Mouse (Mus musculus) cerebellum, adult (tissue): Measurements from ENCODE around the gene Esrp2.
A peak's percentile ranks its signal among the peaks of the same experiment; 100 is the strongest.

Source experiments
- ATAC-seq: cut with Nextera tagmentation; 2 replicates; pipeline ENCODE4 v1.9.2; 2017; ENCODE audit warnings: mild to moderate bottlenecking, moderate library complexity, mixed read lengths; ENCODE audit not compliant: insufficient number of reproducible peaks, low FRiP score, low TSS enrichment

The Esrp2 gene

GRCm38 (mm10) chr8:106149025-106149424 is 12.3 kb upstream of the Esrp2 start:
- no peak for ATAC-seq

DNA sequence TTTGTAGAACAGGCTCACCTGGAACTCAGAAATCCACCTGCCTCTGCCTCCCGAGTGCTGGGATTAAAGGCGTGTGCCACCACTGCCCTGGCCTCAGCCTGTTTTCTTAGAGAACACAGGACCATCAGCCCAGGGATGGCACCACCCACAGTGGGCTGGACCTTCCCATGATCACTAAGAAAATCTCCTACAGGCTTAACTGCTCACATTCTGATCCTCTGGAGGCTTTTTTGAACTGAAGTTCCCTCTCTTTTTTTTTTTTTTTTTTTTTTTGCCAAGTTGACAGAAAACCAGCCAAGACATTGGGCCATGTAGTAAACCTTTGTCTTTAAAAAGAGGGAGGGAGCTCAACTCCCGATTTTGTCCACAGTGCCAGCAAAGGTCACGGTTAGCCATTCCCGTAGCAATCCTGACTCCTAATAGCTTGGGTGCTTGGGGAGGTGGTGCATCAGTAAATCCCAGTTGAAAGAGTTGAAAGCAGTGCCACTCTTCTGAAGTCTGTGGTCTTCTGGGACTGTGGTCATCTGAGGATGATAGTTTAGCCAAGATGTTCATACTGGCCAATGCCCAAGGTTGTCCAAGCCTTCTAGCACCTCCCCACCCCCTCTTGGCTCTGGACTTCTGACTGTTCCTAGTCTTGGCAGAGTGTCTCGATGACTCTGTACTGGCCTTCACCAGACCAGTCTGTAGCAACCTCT is 11.2 kb upstream of the Esrp2 start:
- no peak for ATAC-seq

DNA sequence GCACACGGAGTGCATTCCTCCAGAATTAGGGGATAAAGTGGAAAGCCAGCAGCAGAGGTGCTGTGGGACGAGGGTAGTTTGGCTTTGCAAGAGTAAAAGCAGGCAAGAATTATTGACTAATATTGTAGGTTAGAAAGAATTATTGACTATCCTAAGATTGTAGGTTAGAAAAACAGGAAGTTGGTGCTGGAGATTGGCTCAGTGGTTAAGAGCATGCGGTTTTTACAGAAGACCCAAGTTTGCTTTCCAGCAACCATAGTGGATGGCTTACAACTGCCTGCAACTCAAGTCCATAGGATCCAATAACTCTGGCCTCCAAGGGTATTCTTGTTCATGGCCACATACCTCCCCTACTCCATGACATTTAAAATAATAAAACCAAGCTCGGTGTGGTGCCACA is 9.2 kb upstream of the Esrp2 start:
- ATAC-seq, result no peak

DNA sequence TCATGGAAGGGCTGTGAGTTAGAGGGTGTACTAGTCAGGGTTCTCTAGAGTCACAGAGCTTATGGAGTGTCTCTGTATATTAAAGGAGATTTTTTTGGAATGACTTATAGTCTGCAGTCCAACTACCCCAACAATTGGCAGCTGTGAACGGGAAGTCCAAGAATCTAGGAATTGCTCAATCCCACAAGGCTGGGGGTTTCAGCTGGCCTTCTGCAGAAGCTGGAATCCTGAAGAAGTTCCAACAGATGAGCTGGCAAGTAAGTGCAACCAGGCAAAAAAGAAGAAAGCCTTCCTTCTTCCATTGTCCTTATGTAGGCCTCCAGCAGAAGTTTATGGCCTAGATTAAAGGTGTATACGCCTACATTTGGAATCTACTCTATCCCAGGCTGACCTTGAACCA is 8.6 kb upstream of the Esrp2 start:
- ATAC-seq, result no peak

GRCm38 (mm10) chr8:106140769-106141168 is 4.0 kb upstream of the Esrp2 start:
- peak; percentile 70 for ATAC-seq

DNA sequence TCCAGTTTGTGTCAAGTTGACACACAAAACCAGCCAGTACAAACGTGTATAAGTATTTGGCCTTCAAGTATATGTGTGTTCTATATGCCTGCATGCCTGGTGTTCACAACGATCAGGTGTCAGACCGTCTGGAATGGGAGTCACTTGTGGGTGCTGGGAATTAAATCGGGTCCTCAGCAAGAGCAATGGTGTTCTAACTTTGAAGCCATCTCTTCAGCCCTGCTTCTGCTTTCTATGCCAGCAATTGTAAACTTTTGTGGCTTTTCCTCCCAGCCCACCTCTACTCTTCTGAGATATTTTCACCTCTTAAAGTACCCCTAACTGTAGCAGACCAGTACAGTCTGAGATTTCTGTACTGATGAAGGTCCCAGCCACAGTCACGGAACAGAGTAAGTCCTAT is 3.4 kb upstream of the Esrp2 start:
- no peak for ATAC-seq

GRCm38 (mm10) chr8:106138616-106139015 is 1.8 kb upstream of the Esrp2 start:
- no peak for ATAC-seq

DNA sequence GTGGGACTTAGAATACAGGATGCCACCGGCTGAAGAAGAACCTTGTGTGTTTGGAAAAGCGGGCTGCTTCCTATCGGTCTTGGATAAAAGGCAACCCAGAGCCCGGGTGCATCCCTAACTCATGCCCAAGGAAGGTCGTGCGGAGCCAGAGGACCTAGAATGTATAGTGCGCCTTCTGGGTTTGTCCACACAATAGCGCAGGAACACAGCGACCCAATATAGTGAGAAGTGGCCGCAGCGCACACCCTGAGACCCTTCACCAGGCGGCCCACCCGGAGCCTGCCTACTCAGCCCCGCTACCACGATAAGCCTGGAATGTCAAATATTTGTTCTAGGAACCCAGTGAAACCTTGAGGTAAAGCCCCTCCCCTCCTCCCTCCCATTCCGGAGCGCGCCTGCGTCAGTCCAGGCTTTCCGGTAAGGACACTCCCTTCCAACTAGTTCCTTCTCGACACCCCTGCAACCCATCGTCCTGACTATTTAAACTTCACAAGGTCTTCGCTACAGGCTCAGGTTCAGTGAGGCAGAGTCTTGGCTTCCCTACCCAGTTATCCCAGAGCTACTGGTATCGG is 1.2 kb upstream of the Esrp2 start:
- ATAC-seq, result no peak

GRCm38 (mm10) chr8:106137218-106137905 is 588 bp upstream of the Esrp2 start:
- no peak for ATAC-seq

- no peak for ATAC-seq
Measured at GRCm38 (mm10) chr8:106135672-106136071, 1.1 kb downstream of the Esrp2 start.

DNA sequence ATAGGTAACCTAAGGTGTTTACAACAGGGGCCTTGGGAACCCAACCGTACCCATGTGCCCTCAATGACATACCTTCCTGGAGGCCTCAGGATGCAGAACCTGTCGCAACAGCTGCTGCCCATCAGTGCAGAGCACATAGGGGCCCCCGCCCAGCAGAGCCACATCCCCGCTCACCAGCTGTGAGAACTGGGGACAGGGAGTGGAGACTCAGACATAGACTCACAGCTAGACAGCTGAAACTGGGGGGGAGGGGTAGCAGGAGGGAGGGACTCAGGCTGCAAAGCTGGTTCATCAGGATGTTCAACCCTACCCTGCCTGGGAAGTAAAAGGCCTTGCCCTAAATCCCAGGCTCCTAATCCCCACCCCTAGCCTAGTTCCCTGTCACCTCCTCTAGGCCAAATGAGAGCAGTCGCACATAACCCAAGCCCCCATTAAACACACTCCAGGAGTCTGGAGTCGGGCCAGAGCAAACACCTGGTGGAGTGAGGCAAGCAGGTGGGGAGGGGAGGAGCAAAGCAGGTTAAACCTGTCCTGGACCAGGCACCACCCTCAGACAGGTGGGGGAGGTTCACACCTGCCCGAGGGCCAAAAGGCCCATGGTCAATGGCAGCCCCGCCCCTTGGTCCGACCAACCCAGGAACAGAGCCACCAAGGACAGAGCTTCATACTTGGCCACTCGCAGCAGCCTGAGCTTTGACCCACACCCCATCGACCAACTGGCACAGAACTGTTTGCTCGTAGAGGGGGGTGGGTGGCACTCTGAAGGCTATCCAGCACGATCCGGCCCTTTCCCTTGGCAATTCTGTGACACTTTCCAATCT is 1.8 kb downstream of the Esrp2 start:
- no peak for ATAC-seq

DNA sequence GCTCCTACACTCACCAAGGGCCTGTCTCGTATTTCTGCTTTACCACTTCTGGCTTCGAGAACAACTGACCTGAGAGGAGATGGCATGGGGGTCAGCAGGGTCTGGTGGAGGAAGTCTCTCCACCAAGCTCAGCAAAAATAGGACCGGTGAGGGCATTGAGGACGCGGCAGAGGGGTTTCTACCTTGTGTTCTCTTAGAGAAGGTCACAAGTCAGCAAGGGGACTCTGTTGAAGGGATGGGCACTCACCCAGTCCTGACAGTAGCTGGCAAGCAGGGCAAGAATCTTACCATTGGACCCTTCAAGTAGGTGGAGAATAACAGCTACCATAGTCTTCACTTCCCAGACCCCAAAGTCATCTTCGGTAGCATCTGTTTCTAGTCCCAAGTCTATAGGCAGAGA is 2.8 kb downstream of the Esrp2 start:
- no peak for ATAC-seq

DNA sequence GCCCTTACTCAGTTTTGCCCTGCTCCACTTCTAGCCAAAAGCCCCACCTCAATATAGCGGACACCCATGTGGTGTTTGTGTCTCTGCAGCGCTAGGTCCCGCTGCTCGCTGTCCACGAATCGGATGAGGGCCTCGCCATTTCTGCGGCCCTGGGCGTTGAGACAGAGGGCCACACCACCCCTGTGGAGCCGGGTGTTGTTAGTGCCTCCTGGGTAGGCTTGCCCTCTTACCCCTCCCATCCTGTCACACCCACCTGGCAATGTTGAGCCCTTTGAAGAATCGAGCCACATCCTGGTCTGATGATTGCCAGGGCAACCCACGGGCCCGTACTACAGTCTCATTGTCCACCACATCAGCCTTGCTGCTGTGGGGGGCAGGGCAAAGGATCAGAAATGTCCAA is 3.2 kb downstream of the Esrp2 start:
- no peak for ATAC-seq

DNA sequence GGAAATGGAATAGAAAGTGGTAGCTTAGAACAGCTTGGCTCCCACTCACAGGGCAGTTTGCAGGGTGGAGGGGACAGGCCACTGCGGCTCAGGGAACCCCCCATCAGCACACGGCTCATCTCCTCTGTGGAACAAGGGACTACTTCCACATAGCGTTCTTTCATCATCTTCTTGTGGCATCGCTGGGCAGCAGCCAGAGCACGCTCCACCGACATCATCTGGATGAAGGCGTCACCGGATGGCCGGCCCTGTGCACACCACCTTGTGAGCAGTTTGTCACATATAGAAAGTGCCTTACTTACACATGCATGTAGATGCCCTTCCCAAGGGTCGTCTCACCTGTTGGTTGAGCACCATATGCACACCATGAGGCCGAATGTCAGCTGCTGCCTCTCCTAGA is 4.4 kb downstream of the Esrp2 start:
- no peak for ATAC-seq

- ATAC-seq, result no peak
Measured at GRCm38 (mm10) chr8:106131488-106132222, 5.1 kb downstream of the Esrp2 start.

DNA sequence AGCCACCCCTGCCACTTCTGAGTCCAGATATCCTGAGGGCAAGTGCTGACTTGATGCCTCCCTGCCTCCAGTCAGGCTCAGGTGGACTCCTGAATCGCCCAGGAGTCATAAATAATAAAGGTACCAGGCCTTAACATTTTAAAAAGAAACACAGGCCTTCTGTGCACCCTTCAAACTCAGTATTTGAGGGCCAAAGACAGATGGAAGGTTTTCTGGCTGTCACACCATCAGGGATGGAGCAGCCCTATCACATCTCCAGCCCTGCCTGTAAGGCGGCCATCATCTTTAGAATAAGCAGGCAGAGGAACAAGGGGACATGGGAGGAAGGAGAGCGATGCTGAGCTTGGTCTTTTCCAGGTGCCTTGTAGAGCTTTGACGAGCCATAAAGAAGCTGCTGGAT is 5.8 kb downstream of the Esrp2 start:
- ATAC-seq, result no peak

- no peak for ATAC-seq
Measured at GRCm38 (mm10) chr8:106130505-106130904, 6.3 kb downstream of the Esrp2 start.

- ATAC-seq, result no peak
Measured at GRCm38 (mm10) chr8:106129997-106130396, 6.8 kb downstream of the Esrp2 start.

GRCm38 (mm10) chr8:106129232-106129930 is 7.4 kb downstream of the Esrp2 start:
- ATAC-seq, result no peak
